In genomic region chr2:110173818-110174247, GRCm38 (mm10) we compare ENCODE assay signal across 10 mouse cellular contexts.
DNase-seq lines count a peak whose midpoint lies in the region; ATAC-seq lines count a peak whose summit lies in the region.
"Had no signal": no experiment of that assay in that cellular context is flagged by ENCODE, and none has a peak within 500 bp of the region (broad histone marks: within the 10 kb centered on the region; RNA-seq: fewer than 3 reads in every experiment).

No protein-coding gene starts in this region.

- H3K4me2 ChIP-seq in heart, embryonic 13.5 days, result no peak overlapping the region
- no peak overlapping the region for H3K4me2 ChIP-seq in heart, embryonic 12.5 days
- no peak overlapping the region for H3K4me2 ChIP-seq in intestine, embryonic 16.5 days (ENCODE audit: low read depth, low read length)
- H3K4me2 ChIP-seq in stomach, embryonic 14.5 days (replicated peaks; ENCODE audit: low read depth, low read length), result no peak overlapping the region
- H3K4me2 ChIP-seq: liver, embryonic 15.5 days had no signal

- peak overlapping the region; percentile 36; the same call in 1 of the 2 replicates for H3K27ac ChIP-seq in heart, embryonic 13.5 days (replicated peaks)
- H3K27ac ChIP-seq in heart, embryonic 12.5 days (ENCODE audit: poor library complexity, severe bottlenecking), result no peak overlapping the region
- H3K27ac ChIP-seq in intestine, embryonic 16.5 days (ENCODE audit: low read length), result no peak overlapping the region
- H3K27ac ChIP-seq in stomach, embryonic 14.5 days (ENCODE audit: low read length), result peak overlapping the region; percentile 62
- H3K27ac ChIP-seq: liver, embryonic 15.5 days had no signal

- no peaks in the 10 kb centered on the region for H3K27me3 ChIP-seq in heart, embryonic 13.5 days (replicated peaks)
- 0 out of 2 replicates have a peak, but pooled peaks cover 3% of the 10 kb centered on the region for H3K27me3 ChIP-seq in heart, embryonic 12.5 days (replicated peaks)
- no peaks in the 10 kb centered on the region for H3K27me3 ChIP-seq in megakaryocyte, embryonic 14.5 days (replicated peaks)
- no peaks in the 10 kb centered on the region for H3K27me3 ChIP-seq in intestine, embryonic 16.5 days (replicated peaks; ENCODE audit: control insufficient read depth, insufficient read depth, low read length)
- H3K27me3 ChIP-seq in stomach, embryonic 14.5 days (ENCODE audit: control insufficient read depth, insufficient read depth, low read length), result no peaks in the 10 kb centered on the region
- H3K27me3 ChIP-seq: CH12.LX; liver, embryonic 15.5 days had no signal

- H3K9ac ChIP-seq in heart, embryonic 13.5 days, result peak overlapping the region; percentile 16; the same call in 1 of the 2 replicates
- no peak overlapping the region for H3K9ac ChIP-seq in heart, embryonic 12.5 days
- H3K9ac ChIP-seq in intestine, embryonic 16.5 days (ENCODE audit: low read depth, low read length), result no peak overlapping the region
- no peak overlapping the region for H3K9ac ChIP-seq in stomach, embryonic 14.5 days (replicated peaks; ENCODE audit: low read depth, low read length)
- H3K9ac ChIP-seq: liver, embryonic 15.5 days had no signal

- H3K9me3 ChIP-seq in heart, embryonic 13.5 days, result no peaks in the 10 kb centered on the region
- H3K9me3 ChIP-seq in heart, embryonic 12.5 days (replicated peaks), result no peaks in the 10 kb centered on the region
- peaks cover 25% of the 10 kb centered on the region for H3K9me3 ChIP-seq in megakaryocyte, embryonic 14.5 days
- no peaks in the 10 kb centered on the region for H3K9me3 ChIP-seq in intestine, embryonic 16.5 days (ENCODE audit: control insufficient read depth, low read length)
- no peaks in the 10 kb centered on the region for H3K9me3 ChIP-seq in stomach, embryonic 14.5 days (ENCODE audit: control insufficient read depth, low read depth, low read length)
- H3K9me3 ChIP-seq: liver, embryonic 15.5 days had no signal

- DNase-seq in cerebellum, postnatal 36 days, result no peak
- DNase-seq in adrenal gland, adult (ENCODE audit: inconsistent age in 2 of 2, low spot score in 1 of 2), result no peak

- no peaks in the 10 kb centered on the region for H3K36me3 ChIP-seq in heart, embryonic 13.5 days
- H3K36me3 ChIP-seq in heart, embryonic 12.5 days, result no peaks in the 10 kb centered on the region
- H3K36me3 ChIP-seq in megakaryocyte, embryonic 14.5 days (replicated peaks; ENCODE audit: low read length), result no peaks in the 10 kb centered on the region
- H3K36me3 ChIP-seq in intestine, embryonic 16.5 days (ENCODE audit: control insufficient read depth, insufficient read depth, low read length), result no peaks in the 10 kb centered on the region
- H3K36me3 ChIP-seq in stomach, embryonic 14.5 days (ENCODE audit: control insufficient read depth, insufficient read depth, low read length), result no peaks in the 10 kb centered on the region
- H3K36me3 ChIP-seq: liver, embryonic 15.5 days had no signal

- peaks cover 37% of the 10 kb centered on the region for H3K4me1 ChIP-seq in heart, embryonic 13.5 days
- peaks cover 27% of the 10 kb centered on the region for H3K4me1 ChIP-seq in heart, embryonic 12.5 days (replicated peaks)
- peaks cover 3% of the 10 kb centered on the region for H3K4me1 ChIP-seq in megakaryocyte, embryonic 14.5 days
- peaks cover 24% of the 10 kb centered on the region for H3K4me1 ChIP-seq in intestine, embryonic 16.5 days (ENCODE audit: control insufficient read depth, insufficient read depth, low read length)
- peaks cover 27% of the 10 kb centered on the region for H3K4me1 ChIP-seq in stomach, embryonic 14.5 days (ENCODE audit: control insufficient read depth, insufficient read depth, low read length)
- H3K4me1 ChIP-seq: liver, embryonic 15.5 days had no signal

- 42% methylated on average over 7 of the region's 7 CpGs for WGBS in heart, embryonic 13.5 days
- 52% methylated on average over 7 of the region's 7 CpGs for WGBS in heart, embryonic 12.5 days
- 38% methylated on average over 7 of the region's 7 CpGs for WGBS in intestine, embryonic 16.5 days
- WGBS in stomach, embryonic 14.5 days, result 27% methylated on average over 7 of the region's 7 CpGs

- H3K4me3 ChIP-seq in heart, embryonic 13.5 days, result no peak overlapping the region
- H3K4me3 ChIP-seq in heart, embryonic 12.5 days, result no peak overlapping the region
- H3K4me3 ChIP-seq in megakaryocyte, embryonic 14.5 days (replicated peaks), result peak overlapping the region; percentile 82
- H3K4me3 ChIP-seq in intestine, embryonic 16.5 days (ENCODE audit: low read length), result no peak overlapping the region
- no peak overlapping the region for H3K4me3 ChIP-seq in stomach, embryonic 14.5 days (ENCODE audit: low read depth, low read length)
- H3K4me3 ChIP-seq: liver, embryonic 15.5 days had no signal

- ATAC-seq in heart, embryonic 13.5 days (ENCODE audit: extremely low read depth, insufficient number of reproducible peaks, low FRiP score, low TSS enrichment), result no peak
- ATAC-seq in heart, embryonic 12.5 days (ENCODE audit: insufficient number of reproducible peaks, low FRiP score), result no peak
- ATAC-seq in megakaryocyte, adult 5-6 weeks (ENCODE audit: poor library complexity, severe bottlenecking), result no peak
- peak; percentile 61 for ATAC-seq in intestine, embryonic 16.5 days
- peak; percentile 84 for ATAC-seq in stomach, embryonic 14.5 days (ENCODE audit: insufficient number of reproducible peaks, insufficient read depth, low FRiP score, low read depth)

Comparison
In these comparisons a context has a peak if more than half of its experiments do, and no peak if none do; other contexts are left out.
1. H3K27ac ChIP-seq: peak in heart, embryonic 13.5 days (single experiment) and stomach, embryonic 14.5 days (single experiment); none in heart, embryonic 12.5 days (single experiment) and intestine, embryonic 16.5 days (single experiment).
2. ATAC-seq: peak in intestine, embryonic 16.5 days (single experiment) and stomach, embryonic 14.5 days (single experiment); none in heart, embryonic 13.5 days (single experiment), heart, embryonic 12.5 days (single experiment) and megakaryocyte, adult 5-6 weeks (single experiment).